Mouse (Mus musculus): ENCODE measurements around the gene Fbxo7.
"Not testable (repeated sequence)": the region's sequence is repeated elsewhere in the genome, so short reads cannot be mapped to it uniquely, and the experiment has no call there.

Gene Fbxo7

GRCm38 (mm10) chr10:86021749-86022473 is at the start of gene Fbxo7:
Fbxo7 (plus strand) TSS chr10:86021972.
- peak; percentile 98 for DNase-seq (ENCODE audit: low read depth)

- peak; percentile 68 for DNase-seq (ENCODE audit: low read depth)
Measured at GRCm38 (mm10) chr10:85972915-85973314, 48.9 kb upstream of the Fbxo7 start.

GRCm38 (mm10) chr10:85989412-85990115 is 32.2 kb upstream of the Fbxo7 start:
- DNase-seq (ENCODE audit: low read depth), result peak; percentile 57

- no peak for DNase-seq (ENCODE audit: low read depth)
Measured at GRCm38 (mm10) chr10:85992412-85992811, 29.4 kb upstream of the Fbxo7 start.

GRCm38 (mm10) chr10:85993836-85994235 is 27.9 kb upstream of the Fbxo7 start:
- DNase-seq (ENCODE audit: low read depth), result no peak

- DNase-seq (ENCODE audit: low read depth), result no peak
Measured at GRCm38 (mm10) chr10:85994543-85995104, 27.1 kb upstream of the Fbxo7 start.

GRCm38 (mm10) chr10:86000447-86000846 is 21.3 kb upstream of the Fbxo7 start:
- no peak for DNase-seq (ENCODE audit: low read depth)

- DNase-seq (ENCODE audit: low read depth), result peak; percentile 54
Measured at GRCm38 (mm10) chr10:86006455-86006854, 15.3 kb upstream of the Fbxo7 start.

GRCm38 (mm10) chr10:86009688-86010087 is 12.1 kb upstream of the Fbxo7 start:
- DNase-seq (ENCODE audit: low read depth), result no peak

GRCm38 (mm10) chr10:86010636-86011035 is 11.1 kb upstream of the Fbxo7 start:
- peak; percentile 77 for DNase-seq (ENCODE audit: low read depth)

GRCm38 (mm10) chr10:86011172-86011571 is 10.6 kb upstream of the Fbxo7 start:
- no peak for DNase-seq (ENCODE audit: low read depth)

- DNase-seq (ENCODE audit: low read depth), result no peak
Measured at GRCm38 (mm10) chr10:86011781-86012180, 10.0 kb upstream of the Fbxo7 start, which contains the start of gene Bpifc. Bpifc (minus strand) TSS chr10:86011895.

GRCm38 (mm10) chr10:86017781-86018180 is 4.0 kb upstream of the Fbxo7 start:
- no peak for DNase-seq (ENCODE audit: low read depth)

- no peak for DNase-seq (ENCODE audit: low read depth)
Measured at GRCm38 (mm10) chr10:86018813-86019212, 3.0 kb upstream of the Fbxo7 start.

- DNase-seq (ENCODE audit: low read depth), result no peak
Measured at GRCm38 (mm10) chr10:86021408-86021748, 394 bp upstream of the Fbxo7 start.

GRCm38 (mm10) chr10:86022474-86022816 is 673 bp downstream of the Fbxo7 start:
- DNase-seq (ENCODE audit: low read depth), result no peak

GRCm38 (mm10) chr10:86023149-86023548 is 1.4 kb downstream of the Fbxo7 start:
- peak; percentile 15 for DNase-seq (ENCODE audit: low read depth)

- DNase-seq (ENCODE audit: low read depth), result no peak
Measured at GRCm38 (mm10) chr10:86025906-86026305, 4.1 kb downstream of the Fbxo7 start.

- DNase-seq (ENCODE audit: low read depth), result no peak
Measured at GRCm38 (mm10) chr10:86026354-86026753, 4.6 kb downstream of the Fbxo7 start.

- DNase-seq (ENCODE audit: low read depth), result not testable (repeated sequence)
Measured at GRCm38 (mm10) chr10:86026807-86027206, 5.0 kb downstream of the Fbxo7 start.

GRCm38 (mm10) chr10:86030743-86031142 is 9.0 kb downstream of the Fbxo7 start:
- no peak for DNase-seq (ENCODE audit: low read depth)

- no peak for DNase-seq (ENCODE audit: low read depth)
Measured at GRCm38 (mm10) chr10:86032517-86032916, 10.7 kb downstream of the Fbxo7 start.

- no peak for DNase-seq (ENCODE audit: low read depth)
Measured at GRCm38 (mm10) chr10:86034007-86034728, 12.4 kb downstream of the Fbxo7 start.
